Mouse (Mus musculus): ENCODE data around the gene Itgb3. TPM values are rescaled to one million over a fixed set of nuclear protein-coding genes. Genes with fewer than 3 reads are reported as not detected.
A peak's percentile ranks its signal among the peaks of the same experiment; 100 is the strongest.
"Not testable (repeated sequence)": the region's sequence is repeated elsewhere in the genome, so short reads cannot be mapped to it uniquely, and the experiment has no call there.

The Itgb3 gene
- polyA plus RNA-seq (2015; fragmentation: Nextera tagmentation; extraction: Ambion mirVana) = 6.2 and 6.7 TPM in 2 replicates

DNA sequence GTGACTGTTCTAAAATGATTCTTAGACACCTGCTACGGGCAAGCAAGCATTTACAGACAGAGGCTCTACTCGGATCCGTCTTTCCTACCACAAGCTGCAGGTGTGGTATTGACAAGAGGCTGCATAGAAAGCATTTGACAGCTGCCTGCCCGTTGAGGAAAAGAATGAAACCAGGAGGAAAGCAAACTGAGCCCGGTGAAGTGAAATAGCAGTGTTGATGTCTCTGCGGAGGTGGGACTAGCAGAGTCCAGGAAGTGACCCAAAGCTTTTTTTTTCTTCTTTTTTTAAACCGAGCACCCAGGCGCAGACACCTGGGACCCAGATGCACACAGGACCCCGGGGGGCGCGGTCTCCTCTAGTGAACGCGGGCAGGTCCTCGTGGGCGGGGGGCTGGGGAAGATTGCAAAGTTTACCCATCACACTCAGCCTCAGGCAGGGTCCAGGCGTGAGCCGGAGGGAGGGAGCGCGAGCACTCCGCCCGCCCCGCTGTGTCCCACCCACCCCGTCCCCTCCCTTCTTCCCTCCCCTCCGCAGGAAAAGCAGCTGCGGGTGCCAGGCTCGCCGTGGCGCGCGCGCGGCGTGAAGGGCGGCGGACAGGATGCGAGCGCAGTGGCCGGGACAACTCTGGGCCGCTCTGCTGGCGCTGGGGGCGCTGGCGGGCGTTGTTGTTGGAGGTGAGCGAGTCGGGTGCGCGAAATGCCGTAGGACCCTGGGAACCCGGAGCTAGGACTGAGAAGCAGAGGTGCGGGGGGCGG is at the start of gene Itgb3:
TSS of gene Itgb3 (plus strand) at position 510 of the 755 bp plus-strand sequence.
- Histone ChIP-seq H3K9me3 (no peaks in the 10 kb centered on the region), H3K4me2 (peak within 1 kb of the TSS; percentile 93), H3K9ac (peak within 1 kb of the TSS; percentile 29; the same call in 1 of the 2 replicates), H3K4me1 (peaks cover 4% of the 10 kb centered on the region; the same call in 1 of the 2 replicates), H3K27ac (peak within 1 kb of the TSS; percentile 45; the same call in 1 of the 2 replicates), H3K27me3 (replicated peaks) (no peaks in the 10 kb centered on the region), H3K36me3 (no peaks in the 10 kb centered on the region), H3K4me3 (replicated peaks) (peak within 1 kb of the TSS; percentile 61)
- WGBS = 1% methylated on average over 41 of the region's 51 CpGs
- peak; percentile 86 for ATAC-seq (ENCODE audit: insufficient read depth, low FRiP score, low read depth)

DNA sequence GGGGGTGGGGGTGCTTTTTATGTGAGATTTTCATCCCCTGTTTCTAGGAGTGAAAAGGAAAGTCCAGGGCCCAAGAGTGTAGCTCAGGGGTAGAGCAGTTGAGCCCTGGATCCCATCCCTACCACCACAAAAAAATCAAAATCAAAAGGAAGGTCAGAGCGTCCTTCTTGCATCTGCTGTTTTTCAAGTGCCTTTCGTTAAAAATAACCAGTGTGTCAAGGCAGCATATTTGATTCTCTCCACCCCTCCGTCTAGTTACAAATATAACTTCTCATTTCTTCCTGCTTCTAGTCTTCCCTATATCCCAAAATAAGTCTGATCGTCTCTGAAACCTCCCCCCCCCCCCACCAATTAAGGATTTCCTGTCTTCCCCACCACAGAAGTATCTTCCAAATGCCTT is 49.7 kb upstream of the Itgb3 start:
- 59% methylated on average over 4 of the region's 4 CpGs for WGBS
- Histone ChIP-seq H3K27ac (no peak overlapping the region), H3K36me3 (no peaks in the 10 kb centered on the region), H3K9me3 (no peaks in the 10 kb centered on the region), H3K4me2 (no peak overlapping the region), H3K9ac (no peak overlapping the region), H3K4me3 (replicated peaks) (no peak overlapping the region), H3K4me1 (no peaks in the 10 kb centered on the region), H3K27me3 (replicated peaks) (no peaks in the 10 kb centered on the region)
- no peak for ATAC-seq (ENCODE audit: insufficient read depth, low FRiP score, low read depth)

- ATAC-seq (ENCODE audit: insufficient read depth, low FRiP score, low read depth) = no peak
- Histone ChIP-seq H3K27me3 (replicated peaks) (no peaks in the 10 kb centered on the region), H3K27ac (no peak overlapping the region), H3K9me3 (no peaks in the 10 kb centered on the region), H3K36me3 (no peaks in the 10 kb centered on the region), H3K9ac (no peak overlapping the region), H3K4me2 (no peak overlapping the region), H3K4me3 (replicated peaks) (no peak overlapping the region), H3K4me1 (no peaks in the 10 kb centered on the region)
- 62% methylated on average over 4 of the region's 4 CpGs for WGBS
Measured at GRCm38 (mm10) chr11:104558651-104559403, 49.0 kb upstream of the Itgb3 start.

- H3K9ac ChIP-seq = no peak overlapping the region
- no peak for ATAC-seq (ENCODE audit: insufficient read depth, low FRiP score, low read depth)
- H3K4me2 ChIP-seq = no peak overlapping the region
- H3K36me3 ChIP-seq = no peaks in the 10 kb centered on the region
- H3K9me3 ChIP-seq = no peaks in the 10 kb centered on the region
- H3K27ac ChIP-seq = no peak overlapping the region
- H3K4me3 ChIP-seq (replicated peaks) = no peak overlapping the region
- WGBS = 36% methylated on average over 2 of the region's 2 CpGs
- no peaks in the 10 kb centered on the region for H3K4me1 ChIP-seq
- no peaks in the 10 kb centered on the region for H3K27me3 ChIP-seq (replicated peaks)
Measured at GRCm38 (mm10) chr11:104560971-104561370, 46.8 kb upstream of the Itgb3 start.

DNA sequence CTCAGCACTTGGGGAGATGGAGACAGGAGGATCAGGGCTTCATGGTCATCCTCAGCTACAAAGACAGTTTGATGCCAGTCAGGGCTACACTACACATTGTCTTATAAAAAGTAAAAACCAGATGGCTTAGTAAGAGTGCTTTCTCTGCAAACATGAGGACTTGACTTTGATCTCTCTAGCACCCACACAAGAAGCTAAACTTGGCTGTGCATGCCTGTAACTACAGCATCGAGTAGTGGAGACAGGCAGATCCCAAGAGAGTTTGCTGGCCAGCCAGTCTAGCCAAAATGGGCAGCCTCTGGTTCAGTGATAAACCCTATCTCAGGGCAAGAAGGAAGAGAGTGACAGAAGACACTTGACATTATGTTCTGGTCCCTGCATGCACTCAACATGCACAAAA is 44.3 kb upstream of the Itgb3 start:
- Histone ChIP-seq H3K27me3 (replicated peaks) (no peaks in the 10 kb centered on the region), H3K9me3 (no peaks in the 10 kb centered on the region), H3K9ac (no peak overlapping the region), H3K36me3 (no peaks in the 10 kb centered on the region), H3K4me3 (replicated peaks) (no peak overlapping the region), H3K4me2 (no peak overlapping the region), H3K4me1 (no peaks in the 10 kb centered on the region), H3K27ac (no peak overlapping the region)
- 84% methylated on average over 1 of the region's 1 CpGs for WGBS
- no peak for ATAC-seq (ENCODE audit: insufficient read depth, low FRiP score, low read depth)

- 74% methylated on average over 9 of the region's 9 CpGs for WGBS
- H3K4me3 ChIP-seq (replicated peaks) = no peak overlapping the region
- no peak for ATAC-seq (ENCODE audit: insufficient read depth, low FRiP score, low read depth)
Measured at GRCm38 (mm10) chr11:104565172-104565571, 42.6 kb upstream of the Itgb3 start.

DNA sequence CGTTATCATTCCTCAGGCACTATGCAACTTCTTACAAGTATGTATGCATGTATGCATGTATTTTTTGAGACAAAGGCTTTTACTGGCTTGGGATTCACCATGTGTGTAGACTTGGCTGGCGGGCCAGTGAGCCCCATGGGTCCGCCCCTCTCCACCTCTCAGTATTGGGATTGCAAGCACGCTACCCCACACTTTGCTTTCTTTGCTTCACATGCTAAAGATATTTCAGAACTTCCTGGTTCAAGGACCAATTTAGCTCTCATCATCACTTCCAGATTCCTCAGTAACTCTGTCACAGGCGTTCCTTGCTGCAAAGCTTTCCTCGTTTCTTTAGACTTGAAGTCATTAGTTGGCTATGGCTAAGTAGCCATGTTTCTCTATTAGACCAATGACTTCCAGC is 41.7 kb upstream of the Itgb3 start:
- 78% methylated on average over 6 of the region's 6 CpGs for WGBS
- Histone ChIP-seq H3K4me1 (no peaks in the 10 kb centered on the region), H3K4me2 (no peak overlapping the region), H3K4me3 (replicated peaks) (no peak overlapping the region), H3K27ac (no peak overlapping the region), H3K9ac (no peak overlapping the region), H3K9me3 (no peaks in the 10 kb centered on the region), H3K27me3 (replicated peaks) (no peaks in the 10 kb centered on the region), H3K36me3 (no peaks in the 10 kb centered on the region)
- ATAC-seq (ENCODE audit: insufficient read depth, low FRiP score, low read depth) = no peak

More at GRCm38 (mm10) chr11:104565172-104565571, 42.6 kb upstream of the Itgb3 start:
- Histone ChIP-seq H3K4me2 (no peak overlapping the region), H3K4me1 (no peaks in the 10 kb centered on the region), H3K27me3 (replicated peaks) (no peaks in the 10 kb centered on the region), H3K36me3 (no peaks in the 10 kb centered on the region), H3K9me3 (no peaks in the 10 kb centered on the region), H3K9ac (no peak overlapping the region), H3K27ac (no peak overlapping the region)

- no peak for ATAC-seq (ENCODE audit: insufficient read depth, low FRiP score, low read depth)
- Histone ChIP-seq H3K4me3 (replicated peaks) (no peak overlapping the region), H3K4me1 (no peaks in the 10 kb centered on the region), H3K27ac (no peak overlapping the region), H3K36me3 (no peaks in the 10 kb centered on the region), H3K9ac (no peak overlapping the region), H3K4me2 (no peak overlapping the region), H3K27me3 (replicated peaks) (no peaks in the 10 kb centered on the region), H3K9me3 (no peaks in the 10 kb centered on the region)
- 76% methylated on average over 2 of the region's 2 CpGs for WGBS
Measured at GRCm38 (mm10) chr11:104566796-104567195, 41.0 kb upstream of the Itgb3 start.

DNA sequence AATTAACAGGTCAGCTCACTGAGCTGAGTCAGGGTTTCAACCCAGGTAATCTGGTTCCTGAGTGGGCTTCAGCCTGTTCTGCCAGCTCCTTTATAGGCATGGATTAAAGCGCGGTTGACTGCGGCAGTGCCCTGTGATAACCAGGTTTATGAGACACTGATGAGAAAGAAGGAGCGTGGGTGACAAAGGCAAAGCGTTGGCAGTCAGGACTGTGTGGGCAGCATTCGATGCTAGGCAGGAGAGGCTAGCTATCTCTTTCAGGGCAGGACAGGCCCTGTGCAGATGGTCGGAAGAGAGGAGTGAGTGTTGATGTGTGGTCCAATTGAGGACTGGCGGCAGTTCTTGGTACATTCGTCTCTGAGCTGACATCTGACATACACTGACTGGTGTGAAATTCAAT is 40.1 kb upstream of the Itgb3 start:
- Histone ChIP-seq H3K4me1 (no peaks in the 10 kb centered on the region), H3K4me3 (replicated peaks) (no peak overlapping the region), H3K27ac (no peak overlapping the region), H3K4me2 (no peak overlapping the region), H3K36me3 (no peaks in the 10 kb centered on the region), H3K9me3 (no peaks in the 10 kb centered on the region), H3K27me3 (replicated peaks) (no peaks in the 10 kb centered on the region), H3K9ac (no peak overlapping the region)
- WGBS = 76% methylated on average over 9 of the region's 9 CpGs
- ATAC-seq (ENCODE audit: insufficient read depth, low FRiP score, low read depth) = no peak

DNA sequence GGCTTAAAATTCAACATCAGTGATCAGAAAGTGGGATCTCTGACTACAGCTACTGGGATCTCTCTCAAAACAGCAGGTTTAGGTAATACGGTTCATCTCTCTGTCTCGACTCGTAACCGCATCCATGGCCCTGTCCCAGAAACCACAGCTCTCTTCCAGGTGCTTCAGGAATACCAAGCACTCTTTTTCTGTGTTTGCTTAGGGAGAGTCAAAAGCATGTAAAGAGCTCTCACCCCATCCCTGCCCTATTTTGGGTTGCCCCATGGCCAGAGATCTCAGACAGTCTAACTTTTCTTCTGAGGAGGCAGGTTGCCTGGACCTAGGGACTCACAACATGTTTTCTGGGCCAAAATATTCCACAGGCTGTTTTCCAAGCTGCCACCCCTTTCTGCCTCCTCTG is 39.5 kb upstream of the Itgb3 start:
- no peak overlapping the region for H3K4me2 ChIP-seq
- H3K27ac ChIP-seq = no peak overlapping the region
- no peak for ATAC-seq (ENCODE audit: insufficient read depth, low FRiP score, low read depth)
- 93% methylated on average over 4 of the region's 4 CpGs for WGBS
- no peak overlapping the region for H3K9ac ChIP-seq
- H3K27me3 ChIP-seq (replicated peaks) = no peaks in the 10 kb centered on the region
- H3K9me3 ChIP-seq = no peaks in the 10 kb centered on the region
- no peaks in the 10 kb centered on the region for H3K4me1 ChIP-seq
- H3K4me3 ChIP-seq (replicated peaks) = no peak overlapping the region
- H3K36me3 ChIP-seq = no peaks in the 10 kb centered on the region

DNA sequence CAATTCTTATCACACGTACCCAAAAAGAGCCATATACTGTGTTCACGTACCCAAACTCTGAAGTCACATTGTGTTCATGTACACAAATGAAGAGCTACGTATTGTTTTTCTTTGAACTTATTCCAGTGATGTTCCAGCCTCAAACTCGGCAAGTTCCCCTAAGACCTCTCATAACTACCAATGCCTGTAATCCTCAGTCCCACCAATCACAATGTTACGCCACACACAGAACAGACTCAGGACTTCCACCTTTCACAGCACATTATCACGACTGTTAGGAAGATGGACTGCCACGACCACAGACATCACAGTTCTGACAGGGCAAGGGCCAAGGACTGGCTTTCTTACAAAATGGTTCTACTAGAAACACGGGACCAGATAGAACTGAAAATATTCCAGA is 37.3 kb upstream of the Itgb3 start:
- 75% methylated on average over 8 of the region's 8 CpGs for WGBS
- not testable (repeated sequence) for H3K9me3 ChIP-seq; H3K27ac ChIP-seq; ATAC-seq (ENCODE audit: insufficient read depth, low FRiP score, low read depth); H3K9ac ChIP-seq; H3K4me3 ChIP-seq (replicated peaks); H3K4me1 ChIP-seq; H3K36me3 ChIP-seq; H3K4me2 ChIP-seq; H3K27me3 ChIP-seq (replicated peaks)

DNA sequence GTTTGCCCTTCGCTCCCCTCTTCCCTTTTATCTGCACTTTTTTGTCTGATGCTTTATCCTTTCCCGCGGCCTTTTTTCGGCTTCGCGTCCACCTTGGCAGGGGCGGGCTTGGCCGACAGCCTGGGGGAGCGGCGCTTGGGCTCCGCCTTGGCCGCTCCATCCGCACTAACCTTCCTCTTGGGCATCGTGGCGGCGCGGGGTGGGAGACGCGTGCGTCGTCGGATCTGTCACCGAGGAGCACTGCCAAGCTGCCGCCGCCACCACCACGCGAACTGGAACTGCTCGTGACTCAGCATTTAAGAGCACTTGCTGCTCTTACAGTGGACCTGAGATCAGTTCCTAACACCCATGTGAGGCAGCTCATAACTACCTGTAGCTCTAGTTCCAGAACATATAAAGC is 36.4 kb upstream of the Itgb3 start:
- peak overlapping the region; percentile 39 for H3K4me3 ChIP-seq (replicated peaks)
- H3K36me3 ChIP-seq; H3K4me1 ChIP-seq; H3K9me3 ChIP-seq; H3K27ac ChIP-seq; H3K9ac ChIP-seq; H3K27me3 ChIP-seq (replicated peaks): not testable (repeated sequence)
- peak overlapping the region; percentile 71 for H3K4me2 ChIP-seq
- peak; percentile 22; the same call in 1 of the 2 replicates for ATAC-seq (ENCODE audit: insufficient read depth, low FRiP score, low read depth)
- 1% methylated on average over 28 of the region's 28 CpGs for WGBS
